Mouse (Mus musculus) forebrain, embryonic 14.5 days (tissue): ENCODE data around the gene Mustn1. TPM values are rescaled to one million over a fixed set of nuclear protein-coding genes. Genes with fewer than 3 reads are reported as not detected.

ENCODE experiments used
- ATAC-seq: fragments of 200-750 bp; cut with Nextera tagmentation; 2 replicates; pipeline ENCODE4 v1.8.0; 2017; ENCODE audit warnings: mild to moderate bottlenecking, moderate library complexity
- DNase-seq: peaks from one replicate; pipeline ENCODE4 v3.0.0-alpha.2; 2015; ENCODE audit warnings: low spot score
- H3K27ac ChIP-seq: fragments of 300-500 bp; sonication (generic); 2 replicates; pipeline ENCODE4 v1.5.1; 2014; ENCODE audit warnings: low read depth, mild to moderate bottlenecking, control low read depth, low read length, moderate library complexity
- H3K27me3 ChIP-seq: fragments of 300-500 bp; sonication (generic); replicated peaks from 2 replicates; pipeline ENCODE4 v1.6.1; 2014; ENCODE audit warnings: low read length, control low read depth, mixed read lengths; ENCODE audit not compliant: control insufficient read depth, insufficient read depth
- H3K36me3 ChIP-seq: fragments of 300-500 bp; sonication (generic); 2 replicates; pipeline ENCODE4 v1.6.1; 2014; ENCODE audit warnings: low read length, control low read depth; ENCODE audit not compliant: control insufficient read depth, insufficient read depth
- H3K4me1 ChIP-seq: fragments of 300-500 bp; sonication (generic); 2 replicates; pipeline ENCODE4 v1.6.1; 2014; ENCODE audit warnings: antibody characterized with exemption, low read length, control low read depth; ENCODE audit not compliant: control insufficient read depth, insufficient read depth
- H3K4me2 ChIP-seq: fragments of 300-500 bp; sonication (generic); 2 replicates; pipeline ENCODE4 v1.6.1; 2014; ENCODE audit warnings: mild to moderate bottlenecking, control low read depth, low read length
- H3K4me3 ChIP-seq: fragments of 300-500 bp; sonication (generic); 2 replicates; pipeline ENCODE4 v1.5.1; 2014; ENCODE audit warnings: low read depth, low read length, control low read depth
- H3K9ac ChIP-seq: fragments of 300-500 bp; sonication (generic); 2 replicates; pipeline ENCODE4 v1.6.1; 2014; ENCODE audit warnings: mild to moderate bottlenecking, low read length, control low read depth, moderate library complexity
- H3K9me3 ChIP-seq: fragments of 300-500 bp; sonication (generic); replicated peaks from 2 replicates; pipeline ENCODE4 v1.6.1; 2016; ENCODE audit warnings: low read length, control low read depth, mixed read lengths; ENCODE audit not compliant: control insufficient read depth
- WGBS: fragments of 180-500 bp; shearing (Covaris S2); extraction: QIAGEN DNeasy Blood & Tissue Kit; methylation state at CpG from one replicate; pipeline ENCODE4 v1.1.7; 2014; 5-methylcytosine and 5-hydroxymethylcytosine counted together
- polyA plus RNA-seq: library from polyadenylated mRNA; unstranded; fragments of >200 nt; fragmentation: Nextera tagmentation; extraction: Ambion mirVana; gene quantifications from 2 replicates; pipeline ENCODE4 v1.2.1, GENCODE M21; 2014

The Mustn1 gene
- polyA plus RNA-seq, 1 experiment from 2014 or later, result 0.74 TPM

DNA sequence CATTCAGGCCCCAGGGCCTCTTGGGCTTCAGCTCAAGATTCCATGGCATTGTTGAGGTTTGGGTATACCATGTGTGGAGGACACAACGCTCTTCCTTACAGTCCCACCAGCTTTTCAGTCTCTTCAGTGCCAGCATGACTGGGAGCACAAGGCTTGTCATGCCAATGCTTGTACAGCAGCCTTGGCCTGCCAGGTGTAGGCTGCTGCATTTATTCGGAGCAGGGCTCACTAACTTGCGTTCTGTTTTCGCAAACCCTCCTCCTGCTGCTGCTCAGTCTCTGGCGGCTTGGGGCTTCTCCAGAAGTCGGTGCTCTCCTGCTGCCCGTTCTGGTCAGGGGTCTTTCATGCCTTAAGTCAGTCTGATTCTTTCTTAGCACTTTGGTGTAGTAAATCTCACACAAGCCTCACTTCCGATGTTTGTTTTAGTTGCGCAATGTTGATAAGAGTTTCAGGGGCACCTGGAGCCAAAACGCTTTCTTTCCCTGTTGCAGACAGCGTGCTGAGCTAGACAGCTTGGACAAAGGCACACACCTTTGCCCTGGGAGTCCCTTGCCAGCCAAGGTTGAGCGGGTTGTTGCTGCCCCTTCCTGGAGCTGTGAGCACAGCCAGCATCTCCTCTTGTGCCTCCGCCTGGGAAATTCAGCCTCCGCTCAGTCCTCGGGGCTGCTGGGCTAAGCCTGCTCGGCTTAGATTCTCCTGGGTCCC is 17.4 kb upstream of the Mustn1 start:
- no peak for DNase-seq
- ATAC-seq, result no peak
- Histone ChIP-seq H3K9ac (no peak overlapping the region), H3K4me1 (no peaks in the 10 kb centered on the region), H3K27ac (no peak overlapping the region), H3K9me3 (no peaks in the 10 kb centered on the region), H3K27me3 (no peaks in the 10 kb centered on the region), H3K4me3 (no peak overlapping the region), H3K4me2 (no peak overlapping the region), H3K36me3 (peaks cover 4% of the 10 kb centered on the region; the same call in 1 of the 2 replicates)
- 82% methylated on average over 16 of the region's 16 CpGs for WGBS

DNA sequence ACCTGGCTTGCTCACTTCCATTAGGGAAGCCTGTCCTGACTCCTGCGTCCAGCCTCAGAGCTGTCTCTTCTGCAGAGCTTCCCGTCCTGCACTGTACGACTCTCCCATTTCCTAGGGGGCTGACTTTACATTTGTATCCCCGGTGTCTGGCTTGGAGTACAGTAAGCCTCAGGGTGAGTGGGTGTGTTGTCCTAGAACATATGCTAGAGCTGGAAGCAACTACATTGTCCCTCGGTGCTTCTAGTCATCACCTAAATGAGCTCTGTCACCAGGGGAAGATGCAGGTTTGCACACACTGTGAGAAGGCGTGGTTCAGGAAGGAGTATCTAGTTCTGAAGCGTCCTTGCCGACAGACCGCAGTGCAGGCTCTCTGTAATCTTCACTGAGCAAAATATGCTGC is 16.6 kb upstream of the Mustn1 start:
- DNase-seq (no peak), ATAC-seq (no peak)
- 94% methylated on average over 9 of the region's 9 CpGs for WGBS
- H3K4me2 ChIP-seq, result no peak overlapping the region
- no peaks in the 10 kb centered on the region for H3K4me1 ChIP-seq
- H3K27me3 ChIP-seq, result no peaks in the 10 kb centered on the region
- H3K9ac ChIP-seq, result no peak overlapping the region
- H3K36me3 ChIP-seq, result peaks cover 4% of the 10 kb centered on the region; the same call in 1 of the 2 replicates
- no peaks in the 10 kb centered on the region for H3K9me3 ChIP-seq
- H3K4me3 ChIP-seq, result no peak overlapping the region
- H3K27ac ChIP-seq, result no peak overlapping the region

DNA sequence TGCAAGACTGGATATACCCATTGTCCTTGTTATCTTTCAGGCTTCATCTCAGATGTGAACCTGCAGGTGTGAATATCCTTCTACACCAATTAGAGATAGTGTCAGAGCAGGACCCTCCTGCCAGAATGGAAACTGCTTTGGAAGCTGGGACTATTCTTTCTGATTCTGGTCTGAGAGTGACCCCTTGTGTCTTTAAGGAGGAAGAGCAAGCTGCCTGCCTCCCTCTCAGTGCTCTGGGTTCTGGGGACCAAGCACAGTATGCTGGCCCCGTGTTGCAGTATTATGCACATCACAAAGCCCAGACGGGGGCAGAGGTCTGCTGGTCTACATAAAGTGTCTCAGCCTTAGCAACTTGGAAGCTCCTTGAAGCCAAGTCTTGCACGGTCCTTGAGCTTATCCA is 13.7 kb upstream of the Mustn1 start:
- H3K4me2 ChIP-seq, result no peak overlapping the region
- no peak for ATAC-seq
- H3K9me3 ChIP-seq, result no peaks in the 10 kb centered on the region
- no peaks in the 10 kb centered on the region for H3K4me1 ChIP-seq
- peaks cover 4% of the 10 kb centered on the region; the same call in 1 of the 2 replicates for H3K36me3 ChIP-seq
- 64% methylated on average over 3 of the region's 3 CpGs for WGBS
- no peak overlapping the region for H3K4me3 ChIP-seq
- peak; percentile 36 for DNase-seq
- no peak overlapping the region for H3K27ac ChIP-seq
- H3K27me3 ChIP-seq, result no peaks in the 10 kb centered on the region
- H3K9ac ChIP-seq, result no peak overlapping the region

DNA sequence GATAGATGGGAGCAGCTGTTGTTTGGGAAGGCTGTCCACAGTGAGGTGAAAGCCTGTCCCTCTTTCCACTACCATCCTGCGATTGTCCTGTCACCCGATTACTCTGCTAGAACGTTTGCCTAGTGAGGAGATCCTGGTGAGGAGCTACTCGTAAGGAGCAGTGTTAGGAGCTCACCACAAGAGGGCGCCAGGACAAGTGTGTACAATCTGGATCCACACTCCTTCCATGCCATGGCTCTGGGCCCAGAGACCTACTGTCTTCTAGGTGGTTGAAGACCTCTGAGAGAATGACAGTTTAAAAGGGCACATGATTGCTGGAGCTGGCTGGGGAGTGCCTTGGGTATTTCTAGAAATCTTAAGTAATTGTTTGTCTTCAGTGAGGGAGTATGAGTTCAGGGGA is 12.0 kb upstream of the Mustn1 start:
- H3K36me3 ChIP-seq, result peaks cover 4% of the 10 kb centered on the region; the same call in 1 of the 2 replicates
- H3K9ac ChIP-seq, result no peak overlapping the region
- H3K27me3 ChIP-seq, result no peaks in the 10 kb centered on the region
- DNase-seq (peak; percentile 83), ATAC-seq (0 out of 2 replicates have a peak, but pooled peaks have one; percentile 40)
- H3K27ac ChIP-seq, result no peak overlapping the region
- WGBS, result 30% methylated on average over 5 of the region's 5 CpGs
- H3K4me2 ChIP-seq, result no peak overlapping the region
- H3K4me3 ChIP-seq, result no peak overlapping the region
- H3K4me1 ChIP-seq, result no peaks in the 10 kb centered on the region
- no peaks in the 10 kb centered on the region for H3K9me3 ChIP-seq

DNA sequence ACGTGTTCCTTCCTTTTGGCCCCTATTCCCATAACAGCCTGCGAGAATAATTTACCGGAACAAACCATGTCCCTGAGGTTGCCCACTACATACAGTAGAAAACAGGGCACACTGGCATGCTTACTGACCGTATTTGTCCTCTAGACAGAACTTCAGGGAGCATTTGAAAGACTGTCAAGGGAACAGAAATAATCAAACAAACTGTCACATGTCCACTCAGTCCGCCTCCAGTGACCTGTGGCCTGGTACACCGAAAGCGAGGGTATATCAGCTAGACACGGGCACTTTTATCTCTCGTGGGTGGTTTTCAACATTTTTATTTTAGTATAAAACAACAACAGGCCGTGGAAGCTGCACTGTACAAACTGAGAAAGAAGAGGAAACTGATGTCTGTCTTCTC is 10.2 kb upstream of the Mustn1 start:
- H3K36me3 ChIP-seq, result peaks cover 19% of the 10 kb centered on the region

DNA sequence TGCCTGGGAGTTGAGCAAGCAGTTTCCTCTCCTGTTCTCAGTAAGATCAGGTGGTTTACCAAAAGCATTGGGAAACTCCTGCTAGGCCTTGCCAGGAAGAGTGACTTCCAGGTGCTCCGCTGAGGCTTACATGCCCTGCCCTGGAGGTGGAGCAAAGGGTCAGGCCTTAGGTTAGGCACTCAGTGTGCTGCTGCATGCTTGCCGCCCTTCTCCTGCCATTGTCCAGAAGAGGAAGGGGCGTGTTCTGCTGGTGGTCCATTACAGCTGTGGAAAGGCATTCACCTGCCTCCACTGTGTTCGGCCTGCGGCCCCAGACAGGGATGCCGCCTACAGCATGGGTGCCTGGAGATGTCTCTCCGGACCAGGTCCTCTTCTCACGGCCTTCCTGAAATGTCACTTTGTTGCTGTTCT is 9.6 kb upstream of the Mustn1 start:
- H3K27ac ChIP-seq, result no peak overlapping the region
- no peak overlapping the region for H3K4me2 ChIP-seq
- no peak overlapping the region for H3K9ac ChIP-seq
- no peak overlapping the region for H3K4me3 ChIP-seq
- no peaks in the 10 kb centered on the region for H3K4me1 ChIP-seq
- ATAC-seq (no peak), DNase-seq (no peak)
- peaks cover 21% of the 10 kb centered on the region for H3K36me3 ChIP-seq
- H3K9me3 ChIP-seq, result no peaks in the 10 kb centered on the region
- 89% methylated on average over 8 of the region's 8 CpGs for WGBS
- H3K27me3 ChIP-seq, result no peaks in the 10 kb centered on the region

More for the DNA sequence above, 10.2 kb upstream of the Mustn1 start:
- Histone ChIP-seq H3K9me3 (no peaks in the 10 kb centered on the region), H3K4me2 (no peak overlapping the region), H3K4me3 (no peak overlapping the region), H3K27ac (no peak overlapping the region), H3K9ac (no peak overlapping the region), H3K27me3 (no peaks in the 10 kb centered on the region), H3K4me1 (no peaks in the 10 kb centered on the region)
- WGBS, result 92% methylated on average over 10 of the region's 10 CpGs
- no peak for DNase-seq
- no peak for ATAC-seq

DNA sequence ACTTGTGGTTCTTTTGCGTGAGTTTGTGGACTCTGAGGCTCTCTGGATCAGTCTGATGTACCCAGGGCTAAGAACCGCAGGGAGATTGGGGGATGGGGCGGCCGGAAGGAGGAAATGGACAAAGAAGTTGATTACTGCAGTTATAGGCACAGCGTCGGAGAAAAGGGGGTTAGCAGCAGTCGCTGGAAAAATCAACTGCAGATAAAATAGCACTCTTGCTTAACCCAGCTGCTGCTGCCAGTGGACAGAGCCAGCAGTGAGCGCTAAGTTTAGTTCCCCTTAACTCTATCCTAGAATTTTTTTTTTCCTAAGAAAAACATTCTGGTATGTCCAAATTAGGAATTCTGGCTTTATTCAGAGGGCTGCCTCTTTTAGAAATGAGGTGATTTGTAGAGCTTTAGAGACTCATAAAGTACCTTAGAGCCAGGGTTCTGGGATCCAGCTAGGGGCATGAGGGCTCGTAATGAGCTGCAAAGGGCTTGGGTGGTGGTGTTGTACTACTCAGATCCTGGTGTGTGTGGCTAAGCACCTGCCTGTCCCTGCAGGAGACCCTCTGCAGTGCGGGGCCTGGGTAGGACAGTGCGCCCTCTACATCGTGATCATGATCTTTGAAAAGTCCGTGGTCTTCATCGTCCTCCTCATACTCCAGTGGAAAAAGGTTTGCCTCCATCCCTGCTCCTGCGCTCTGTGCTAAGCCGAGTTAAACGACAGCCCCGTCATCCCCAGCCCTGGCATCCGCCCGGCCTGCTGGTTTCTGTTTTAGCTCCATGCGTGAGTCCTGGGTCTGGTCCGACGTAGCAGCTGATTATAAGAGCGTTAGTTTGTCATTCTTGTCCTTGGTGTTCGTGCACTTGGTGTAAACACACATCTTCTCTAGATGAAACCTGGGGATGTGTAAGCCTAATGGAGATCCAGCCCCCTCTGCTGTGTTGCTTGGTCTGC is 8.5 kb upstream of the Mustn1 start:
- ATAC-seq (no peak), DNase-seq (no peak)
- H3K4me3 ChIP-seq, result no peak overlapping the region

DNA sequence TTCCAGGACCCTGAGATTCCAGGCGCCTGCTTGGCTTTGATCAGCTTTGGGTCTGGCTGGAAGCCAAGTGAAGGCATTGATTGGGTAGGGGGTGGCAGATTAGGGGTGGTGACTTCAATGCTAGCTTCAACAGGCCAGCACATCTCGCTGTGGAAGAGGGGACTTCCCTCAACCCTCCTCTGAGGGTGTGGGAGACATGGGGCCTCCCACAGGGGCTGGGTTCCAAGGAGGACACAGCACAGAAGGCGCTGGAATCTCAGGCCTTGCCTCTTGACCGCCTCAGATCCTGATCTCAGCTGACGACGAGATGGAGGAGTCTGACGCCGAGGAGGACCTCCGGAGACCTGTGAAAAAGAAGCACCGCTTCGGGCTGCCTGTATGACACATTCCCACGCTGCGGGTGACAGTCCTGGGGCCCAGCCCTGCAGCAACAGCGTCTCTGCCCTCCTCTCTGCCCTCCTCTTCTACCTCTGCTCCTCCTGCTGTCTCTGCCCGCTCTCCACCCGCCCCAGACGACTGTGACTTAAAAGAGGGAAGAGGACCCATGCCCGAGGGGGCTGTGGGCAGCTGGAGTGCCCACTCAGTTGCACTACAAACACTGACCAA is 4.8 kb upstream of the Mustn1 start:
- 83% methylated on average over 18 of the region's 18 CpGs for WGBS
- H3K4me1 ChIP-seq, result 0 out of 2 replicates have a peak, but pooled peaks cover 3% of the 10 kb centered on the region
- H3K27ac ChIP-seq, result no peak overlapping the region
- ATAC-seq (no peak), DNase-seq (no peak)
- peaks cover 32% of the 10 kb centered on the region for H3K36me3 ChIP-seq
- no peak overlapping the region for H3K9ac ChIP-seq
- H3K9me3 ChIP-seq, result no peaks in the 10 kb centered on the region
- H3K27me3 ChIP-seq, result no peaks in the 10 kb centered on the region
- H3K4me3 ChIP-seq, result no peak overlapping the region
- no peak overlapping the region for H3K4me2 ChIP-seq

More for the DNA sequence above, 8.5 kb upstream of the Mustn1 start:
- Histone ChIP-seq H3K9me3 (no peaks in the 10 kb centered on the region), H3K27me3 (no peaks in the 10 kb centered on the region), H3K27ac (no peak overlapping the region), H3K4me2 (no peak overlapping the region), H3K9ac (no peak overlapping the region), H3K36me3 (peaks cover 29% of the 10 kb centered on the region), H3K4me1 (no peaks in the 10 kb centered on the region)
- 90% methylated on average over 25 of the region's 25 CpGs for WGBS
